Mouse (Mus musculus): ENCODE results near the gene Drd5.

Gene Drd5

DNA sequence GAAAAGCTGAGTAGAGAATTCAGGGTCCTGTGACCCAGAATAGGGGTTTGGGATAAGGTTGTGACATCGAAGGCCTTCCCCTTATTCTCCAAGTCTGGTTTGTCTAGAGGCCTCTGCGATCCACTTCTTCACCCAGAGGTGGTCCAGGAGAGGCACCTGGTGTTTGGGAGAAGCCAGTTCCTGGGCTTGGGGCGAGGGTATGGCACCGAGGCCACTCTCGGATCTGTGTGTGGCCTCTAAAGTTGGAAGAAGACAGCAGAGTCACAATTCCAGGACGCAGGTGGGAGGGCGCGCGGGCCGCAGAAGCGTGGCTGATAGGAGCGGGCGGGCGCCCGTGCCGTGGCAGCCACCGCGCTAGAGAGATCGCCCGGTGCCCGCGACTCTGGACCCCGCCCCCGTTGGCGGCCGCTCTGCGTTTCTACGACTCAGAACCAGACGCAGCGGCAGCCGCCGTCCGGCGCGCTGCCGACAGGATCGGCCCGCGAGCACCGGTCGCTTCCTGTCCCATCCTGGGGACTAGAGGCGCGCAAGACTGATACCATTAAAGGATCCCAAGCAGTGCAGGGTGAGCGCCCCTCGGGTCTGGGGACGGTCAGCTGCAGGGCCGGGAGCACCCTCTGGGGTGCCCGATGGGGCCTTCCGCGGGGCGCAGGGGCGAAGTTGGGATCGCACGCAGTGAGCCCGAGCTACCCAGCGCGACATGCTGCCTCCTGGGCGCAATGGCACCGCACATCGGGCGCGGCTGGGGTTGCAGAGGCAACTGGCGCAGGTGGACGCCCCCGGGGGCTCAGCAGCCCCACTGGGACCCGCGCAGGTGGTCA lies at the start of gene Drd5:
Gene Drd5 (plus strand): TSS at position 402 of the 821 bp plus-strand sequence.
- in situ Hi-C loops (cut with MboI, MseI): no loop called here

DNA sequence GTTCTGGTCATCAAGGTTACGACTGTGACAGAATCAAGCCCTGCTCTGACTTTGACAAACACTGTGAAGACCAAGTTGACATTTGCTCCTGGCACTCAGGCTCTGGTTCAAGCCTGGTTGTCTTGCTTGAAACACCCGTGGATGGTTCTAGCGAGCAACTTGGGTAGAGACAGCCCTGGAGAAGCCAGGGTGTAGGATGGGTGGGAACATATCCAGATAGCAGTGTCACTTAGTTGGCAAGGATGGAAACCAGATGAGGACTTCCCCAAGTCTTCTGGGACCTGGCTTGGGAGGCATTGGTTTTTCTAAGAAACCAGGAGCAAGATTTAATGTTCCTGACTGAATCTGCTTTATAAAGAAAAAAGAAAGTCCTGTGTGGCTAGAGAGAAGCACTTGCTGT lies 48.2 kb upstream of the Drd5 start:
- in situ Hi-C loops (cut with MboI, MseI): no loop called here

DNA sequence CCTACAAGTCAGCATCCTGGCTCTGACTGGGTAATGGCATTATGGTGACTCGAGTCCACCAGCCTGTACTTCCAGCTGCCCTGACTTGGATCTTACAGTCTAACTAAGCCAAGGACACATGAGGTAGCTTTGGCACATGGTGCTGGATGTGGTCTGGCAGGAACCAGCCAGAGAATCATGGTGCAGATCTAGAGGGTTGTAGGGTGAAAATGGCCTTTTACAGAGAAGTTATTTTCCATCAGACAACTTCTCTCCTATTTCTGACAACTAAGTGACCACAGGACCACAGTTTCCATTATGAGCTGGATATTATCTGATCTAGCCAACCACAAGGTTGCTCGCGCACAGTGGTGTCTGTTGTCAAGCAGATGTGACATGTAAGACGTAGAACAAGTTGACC lies 45.3 kb upstream of the Drd5 start:
- in situ Hi-C loops (cut with MboI, MseI): no loop called here

DNA sequence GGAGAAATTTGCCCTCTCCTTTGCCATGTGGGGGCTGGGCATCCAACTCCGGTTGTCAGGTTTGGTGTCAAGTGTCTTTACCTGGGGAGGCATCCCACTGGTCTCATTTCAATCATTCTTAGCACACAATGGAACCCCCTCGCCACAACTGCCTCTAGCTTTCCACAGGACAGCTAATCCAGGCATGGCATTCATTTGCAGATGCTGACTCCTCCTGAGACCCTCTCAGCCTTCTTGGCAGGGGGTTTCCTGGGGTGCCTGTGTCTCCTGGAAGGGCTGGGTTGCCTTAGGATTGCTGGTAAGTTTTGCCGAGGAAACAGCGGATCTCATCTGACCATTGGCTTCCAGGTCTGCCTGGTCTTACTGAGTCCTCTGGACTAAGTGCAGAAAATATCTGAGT lies 43.4 kb upstream of the Drd5 start, which contains the start of gene Otop1:
Gene Otop1 (plus strand): TSS at position 202 of the 400 bp plus-strand sequence.
- in situ Hi-C loops (cut with MboI, MseI): no loop called here

DNA sequence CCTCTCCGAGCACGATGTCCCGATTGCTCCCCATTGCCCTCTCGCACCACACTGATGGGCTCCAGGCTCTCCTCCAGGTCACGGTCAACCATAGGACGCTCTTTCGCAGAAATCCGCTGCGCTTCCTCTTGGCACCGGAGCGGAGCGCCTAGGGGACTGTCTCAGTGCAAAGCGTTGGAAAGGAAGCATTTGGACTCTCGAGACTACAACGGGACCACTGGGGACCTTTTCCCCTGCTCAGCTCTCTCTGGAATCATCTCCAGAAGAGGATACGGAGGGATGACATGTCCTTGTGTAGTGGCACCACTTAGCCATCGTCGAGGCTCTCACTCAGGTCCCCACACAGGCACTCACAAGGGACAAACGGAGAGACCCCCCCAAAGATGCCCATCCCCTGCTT lies 42.7 kb upstream of the Drd5 start:
- in situ Hi-C loops (cut with MboI, MseI): no loop called here

DNA sequence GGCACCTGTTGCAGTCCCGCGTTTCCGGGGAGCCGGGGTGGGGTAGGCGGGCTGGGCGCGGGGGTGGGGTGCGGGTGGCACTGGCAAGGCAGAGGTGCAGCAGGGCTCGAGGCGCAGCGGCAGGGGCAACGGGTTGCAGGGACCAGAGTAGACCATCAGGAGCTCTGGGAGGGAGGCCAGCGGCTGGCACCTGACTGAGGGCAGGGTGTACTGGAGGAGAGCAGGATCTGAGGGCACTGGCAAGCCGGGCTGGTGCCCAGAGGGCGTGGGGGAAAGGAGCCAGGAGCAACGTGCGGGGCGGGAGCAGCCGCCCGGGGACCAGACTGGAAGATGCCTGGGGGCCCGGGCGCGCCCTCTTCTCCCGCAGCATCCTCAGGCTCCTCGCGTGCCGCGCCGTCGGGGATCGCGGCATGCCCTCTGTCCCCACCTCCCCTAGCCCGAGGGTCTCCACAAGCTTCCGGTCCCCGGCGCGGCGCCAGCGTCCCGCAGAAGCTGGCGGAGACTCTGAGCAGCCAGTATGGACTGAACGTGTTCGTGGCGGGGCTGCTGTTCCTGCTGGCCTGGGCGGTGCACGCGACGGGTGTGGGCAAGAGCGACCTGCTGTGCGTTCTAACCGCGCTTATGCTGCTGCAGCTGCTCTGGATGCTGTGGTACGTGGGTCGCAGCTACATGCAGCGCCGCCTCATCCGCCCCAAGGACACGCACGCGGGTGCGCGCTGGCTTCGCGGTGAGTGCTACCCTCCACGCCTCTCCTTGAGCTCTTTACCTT lies 41.9 kb upstream of the Drd5 start:
- in situ Hi-C loops (cut with MboI, MseI): no loop called here

DNA sequence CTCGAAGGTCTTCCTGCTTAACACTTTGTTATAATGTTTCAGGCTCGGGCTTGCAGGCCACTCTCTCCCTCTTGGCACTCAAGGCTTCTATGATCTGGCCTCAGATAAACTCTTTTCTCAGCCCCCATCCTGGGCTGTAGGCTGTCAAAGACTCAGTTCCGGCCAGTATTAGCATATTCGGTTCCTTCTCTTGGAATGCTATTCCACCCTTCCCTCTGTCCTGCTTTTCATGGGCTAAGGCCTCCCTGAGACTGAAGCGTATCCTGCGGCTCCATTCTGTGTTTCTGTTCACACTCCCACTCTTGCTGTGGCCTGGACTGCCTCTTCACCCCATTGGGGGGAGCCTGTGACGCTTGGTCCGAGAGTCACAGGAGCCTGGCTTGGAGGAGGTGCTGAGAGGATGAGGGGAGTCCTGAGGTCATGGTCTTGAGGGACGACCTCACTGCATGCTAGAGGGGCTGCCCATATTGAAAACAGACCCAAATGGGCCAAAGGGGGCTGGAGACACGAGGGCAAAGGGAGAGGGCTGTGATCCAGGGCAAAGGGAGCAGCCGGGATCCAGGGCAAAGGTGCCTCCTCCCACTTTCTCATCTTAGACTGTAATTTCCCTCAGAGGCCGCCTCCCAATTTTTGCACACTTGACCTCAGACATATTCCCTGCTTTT lies 41.1 kb upstream of the Drd5 start:
- in situ Hi-C loops (cut with MboI, MseI): no loop called here

DNA sequence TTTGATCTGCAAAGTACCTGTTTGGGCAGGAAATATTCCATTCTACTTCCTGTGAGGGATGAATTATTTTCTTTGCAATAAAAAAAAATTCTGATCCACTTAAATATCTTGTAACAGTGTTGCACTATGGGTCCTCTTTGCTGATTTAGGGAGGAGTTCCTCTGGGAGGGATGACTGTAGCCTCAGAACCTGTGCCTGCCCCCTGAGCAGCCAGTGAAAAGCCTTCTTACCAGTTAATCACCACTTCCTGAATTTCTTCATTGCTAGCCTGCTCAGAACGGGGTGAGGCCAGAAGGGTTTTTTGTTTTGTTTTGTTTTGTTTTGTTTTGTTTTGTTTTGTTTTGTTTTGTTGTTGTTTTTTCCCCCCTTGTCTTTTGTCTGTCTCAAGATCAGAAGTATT lies 39.1 kb upstream of the Drd5 start:
- in situ Hi-C loops (cut with MboI, MseI): no loop called here

DNA sequence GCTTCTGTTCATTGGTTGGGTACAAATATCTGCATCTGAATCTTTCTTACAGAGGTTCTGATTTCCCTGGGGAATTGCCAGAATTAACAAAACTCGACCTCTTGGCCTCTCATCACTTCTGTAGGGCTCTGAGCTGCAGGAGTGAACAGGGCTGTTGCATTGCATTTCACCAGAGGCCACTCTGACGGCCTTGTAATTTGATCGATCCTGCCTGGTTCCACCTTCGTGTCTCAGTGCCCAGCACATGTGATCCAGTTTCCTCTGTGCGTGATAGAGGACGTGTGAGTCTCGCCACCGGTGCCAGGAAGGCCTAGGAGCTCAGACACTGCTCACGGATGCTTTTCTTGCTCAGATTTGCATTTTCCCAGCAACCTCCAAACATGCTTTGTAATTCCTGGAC lies 33.4 kb upstream of the Drd5 start:
- in situ Hi-C loops (cut with MboI, MseI): no loop called here

DNA sequence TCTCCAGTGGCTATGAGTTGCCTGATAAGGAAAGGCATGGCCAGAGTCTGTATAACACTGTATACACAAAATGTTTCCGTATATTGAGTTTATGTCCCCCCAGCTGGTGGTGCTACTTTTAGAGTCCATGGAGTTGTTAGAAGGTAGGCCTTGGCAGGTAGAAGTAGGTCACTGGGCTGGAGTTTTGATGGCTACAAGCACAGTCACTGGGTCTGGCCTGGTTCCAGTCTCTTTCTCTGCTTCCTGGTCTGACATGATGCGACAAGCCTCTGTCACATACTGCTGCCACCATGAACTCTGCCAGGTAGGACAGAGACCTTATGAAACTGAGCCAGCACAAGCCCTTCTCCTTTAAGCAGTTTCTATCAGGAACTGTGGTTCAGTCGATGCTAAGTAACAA lies 30.7 kb upstream of the Drd5 start:
- in situ Hi-C loops (cut with MboI, MseI): no loop called here

DNA sequence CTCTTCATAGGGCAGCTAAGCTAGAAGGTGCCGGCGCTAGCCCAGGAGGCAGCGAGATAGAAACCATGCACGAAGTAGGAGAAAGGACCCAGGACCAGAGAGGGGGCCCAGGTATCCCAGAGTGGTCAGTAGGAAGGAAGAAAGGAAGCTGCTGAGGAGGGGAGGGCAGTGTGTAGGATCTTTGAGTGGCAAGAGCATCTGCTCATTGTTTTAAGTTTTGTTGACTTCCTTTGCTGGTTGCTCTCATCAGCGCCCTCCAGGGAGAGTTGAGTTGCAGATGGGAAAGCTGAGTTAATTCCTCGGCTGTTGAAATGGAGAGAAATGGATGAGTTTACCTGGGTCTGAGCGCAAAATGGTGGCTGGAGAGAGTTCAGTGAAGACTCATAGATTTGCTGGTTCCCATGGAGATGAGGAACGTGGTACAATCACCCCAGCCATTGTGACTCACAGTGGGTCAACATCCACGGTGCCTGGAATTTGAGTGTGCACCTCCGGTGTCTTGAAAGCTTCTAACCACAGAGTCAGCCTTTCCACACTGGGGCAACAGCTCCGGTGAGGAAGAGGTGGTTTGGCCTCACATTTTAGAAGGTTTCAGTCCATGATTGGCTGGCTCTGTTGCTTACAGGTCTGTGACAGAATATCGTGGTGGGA lies 17.3 kb upstream of the Drd5 start:
- in situ Hi-C loops (cut with MboI, MseI): loop anchor here (5.0 to 10.0 kb wide), 2 partner anchors 170 to 213 kb away; no protein-coding TSS in a partner anchor

DNA sequence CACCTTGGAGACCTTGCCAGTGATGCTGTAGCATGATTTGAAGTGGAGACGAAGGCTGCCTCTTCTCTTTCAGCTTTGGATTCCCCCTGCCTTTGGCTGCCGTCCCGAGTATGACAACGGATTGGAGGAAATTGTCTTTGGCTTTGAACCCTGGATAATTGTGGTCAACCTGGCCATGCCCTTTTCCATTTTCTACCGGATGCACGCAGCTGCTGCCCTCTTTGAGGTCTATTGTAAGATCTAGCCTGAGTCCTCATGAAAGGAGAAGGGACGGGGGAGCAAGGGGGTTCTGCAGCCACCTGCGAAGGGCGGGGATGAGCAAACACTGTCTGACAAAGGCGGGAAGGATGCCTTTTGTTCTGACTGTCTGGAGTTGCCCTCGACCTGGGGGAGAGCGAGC lies 16.5 kb upstream of the Drd5 start:
- in situ Hi-C loops (cut with MboI, MseI): loop anchor here (5.0 to 10.0 kb wide), 2 partner anchors 170 to 212 kb away; no protein-coding TSS in a partner anchor

DNA sequence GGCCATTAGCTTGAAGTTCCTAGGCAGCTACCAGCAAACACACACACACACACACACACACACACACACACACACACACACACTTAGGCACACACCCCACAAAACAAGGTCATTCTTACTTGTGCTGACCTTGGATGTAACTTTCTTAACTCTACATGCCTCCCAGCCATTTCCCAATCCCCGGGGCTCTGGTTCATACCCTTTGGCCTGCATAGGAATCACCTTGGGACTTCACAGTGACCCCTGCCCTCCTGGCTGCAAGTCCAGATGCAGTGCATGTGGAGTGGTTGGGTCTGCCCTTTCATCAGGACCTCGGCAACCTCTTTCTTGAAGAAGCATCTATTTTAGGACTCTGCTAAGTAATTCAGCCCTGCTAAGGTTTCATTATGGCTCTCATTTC lies 13.9 kb upstream of the Drd5 start:
- in situ Hi-C loops (cut with MboI, MseI): loop anchor here (10.0 kb wide), 1 partner anchor 210 kb away; no protein-coding TSS in a partner anchor

DNA sequence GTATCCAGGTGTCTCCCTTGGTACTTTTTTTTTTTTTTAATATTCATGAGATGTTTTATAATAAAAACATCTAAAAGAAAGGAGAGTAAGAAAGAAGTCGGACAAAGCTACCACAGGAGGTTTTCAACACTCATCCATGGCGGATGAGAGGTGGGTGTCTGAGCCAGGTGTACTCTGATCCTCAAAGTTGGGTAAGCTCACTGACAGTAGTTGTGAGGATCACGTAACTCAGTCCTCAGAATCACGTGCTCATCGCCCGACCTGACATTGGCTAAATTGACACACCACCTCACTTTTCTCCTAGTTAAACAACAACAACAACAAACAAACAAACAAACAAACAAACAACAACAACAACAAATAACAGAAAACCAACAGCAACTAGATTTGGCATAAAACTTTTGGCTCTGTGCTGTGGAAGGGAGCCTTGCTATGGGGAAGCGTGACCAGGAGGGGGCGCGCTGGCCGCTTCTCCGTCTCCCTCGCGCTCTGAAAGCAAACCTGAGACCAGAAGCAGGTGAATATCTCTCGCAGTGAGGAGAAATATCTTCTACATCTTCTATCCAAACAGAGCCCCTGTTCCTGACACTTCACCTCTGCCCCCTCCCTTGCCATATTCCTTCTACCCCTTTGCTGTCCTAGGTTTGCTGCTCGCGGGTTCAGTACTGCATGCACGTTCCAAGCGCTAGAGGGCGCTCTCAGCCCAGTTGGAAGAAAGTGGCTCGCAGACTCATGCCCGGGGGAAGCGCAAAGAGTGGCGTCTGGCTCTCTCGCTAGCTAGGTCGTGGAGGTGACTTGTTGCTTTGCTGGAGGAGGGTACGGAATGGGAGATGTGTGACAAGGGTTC lies 11.7 kb upstream of the Drd5 start:
- in situ Hi-C loops (cut with MboI, MseI): loop anchor here (10.0 kb wide), 1 partner anchor 207 kb away; no protein-coding TSS in a partner anchor

DNA sequence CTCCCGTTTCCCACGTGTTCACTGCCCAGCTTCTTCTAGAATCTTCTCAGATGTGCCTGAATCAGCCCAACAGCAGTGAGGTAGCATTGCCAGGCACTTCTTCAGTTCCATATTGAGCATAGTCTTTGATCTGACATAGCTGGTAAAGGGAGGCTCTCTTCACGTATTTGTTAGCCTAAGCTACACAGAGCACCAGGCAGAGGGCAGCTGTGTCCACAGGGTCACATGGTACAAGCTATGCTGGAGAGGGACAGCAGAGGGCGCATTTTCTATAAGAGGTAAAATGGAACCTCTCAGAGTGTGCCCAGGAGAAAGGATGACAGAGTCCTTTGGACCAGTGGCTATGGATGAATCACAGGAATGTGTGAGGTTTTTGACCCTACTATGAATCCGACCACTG lies 10.3 kb upstream of the Drd5 start:
- in situ Hi-C loops (cut with MboI, MseI): loop anchor here (10.0 kb wide), 1 partner anchor 206 kb away; no protein-coding TSS in a partner anchor

DNA sequence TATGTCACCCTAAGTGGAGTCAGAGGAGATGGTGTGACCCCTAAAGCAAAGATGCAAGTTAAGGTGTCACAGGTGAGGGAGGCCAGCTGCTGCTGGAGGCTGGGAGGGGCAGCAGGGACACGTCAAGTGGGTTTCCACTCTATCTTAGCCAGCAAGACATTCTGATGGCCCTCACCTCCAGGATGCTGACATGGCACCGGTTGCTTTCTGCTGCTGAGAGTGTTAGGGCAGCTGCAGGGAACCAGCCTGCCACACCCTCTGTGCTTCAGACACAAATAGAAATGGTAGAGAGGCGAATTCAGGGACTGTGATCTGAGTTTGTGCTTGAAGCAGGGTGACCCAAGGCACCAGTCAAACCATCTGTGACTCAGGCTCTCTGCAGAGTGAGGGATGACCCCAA lies 9.4 kb upstream of the Drd5 start:
- in situ Hi-C loops (cut with MboI, MseI): loop anchor here (10.0 kb wide), 1 partner anchor 205 kb away; no protein-coding TSS in a partner anchor

DNA sequence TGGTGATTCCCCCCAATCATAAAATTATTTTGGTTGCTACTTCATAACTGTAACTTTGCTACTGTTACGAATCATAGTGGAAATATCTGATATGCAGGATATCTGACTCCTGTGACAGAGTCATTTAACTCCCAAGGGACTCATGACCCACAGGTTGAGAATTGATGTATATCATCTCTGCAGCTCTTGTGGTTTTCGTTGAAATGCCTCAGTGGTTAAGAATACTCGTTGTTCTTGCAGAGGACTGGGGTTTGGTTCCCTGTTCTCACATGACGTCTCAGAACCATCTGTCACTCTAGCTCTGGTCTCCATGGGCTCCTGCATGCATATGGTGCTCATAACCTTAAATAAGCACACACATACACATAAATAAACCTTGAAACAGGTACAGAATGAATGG lies 14.2 kb downstream of the Drd5 start:
- in situ Hi-C loops (cut with MboI, MseI): no loop called here

DNA sequence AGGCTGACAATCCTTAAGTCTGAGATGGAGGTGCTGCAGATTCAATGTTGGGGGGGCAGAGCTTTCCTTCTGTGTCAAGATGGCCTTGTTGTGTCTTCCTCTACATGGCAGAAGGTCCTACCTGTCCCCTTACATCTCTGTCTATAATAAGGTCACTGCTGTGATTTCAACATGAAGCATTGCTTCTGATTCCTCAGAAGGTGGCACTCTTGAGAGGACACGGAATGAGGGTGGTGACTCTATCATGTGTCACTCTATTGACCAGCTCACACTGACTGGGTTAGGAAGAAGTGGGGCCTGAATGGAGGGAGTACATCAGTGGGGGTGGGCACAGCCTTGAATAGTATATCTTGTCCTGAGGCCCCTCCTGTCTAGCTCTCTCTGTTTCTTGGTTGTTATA lies 15.4 kb downstream of the Drd5 start:
- in situ Hi-C loops (cut with MboI, MseI): no loop called here

DNA sequence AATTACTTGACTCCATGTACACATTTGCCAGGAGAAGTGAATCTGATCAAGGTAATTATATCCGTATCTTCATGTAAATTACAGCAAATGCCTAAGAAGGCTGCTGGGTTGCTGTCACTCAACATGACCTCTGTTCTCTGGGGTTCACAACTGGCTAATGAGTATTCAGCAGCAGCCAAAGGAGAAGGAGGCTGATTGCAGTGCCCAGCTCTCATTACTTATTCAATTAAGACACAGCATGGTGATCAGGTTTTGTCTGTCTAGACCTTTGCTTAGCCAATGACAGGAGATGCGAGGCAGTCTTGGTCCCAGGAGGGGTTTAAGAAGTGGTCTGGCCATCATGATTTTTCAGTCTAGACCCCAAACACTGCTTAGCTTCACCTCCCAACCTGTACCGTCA lies 23.9 kb downstream of the Drd5 start:
- in situ Hi-C loops (cut with MboI, MseI): no loop called here

DNA sequence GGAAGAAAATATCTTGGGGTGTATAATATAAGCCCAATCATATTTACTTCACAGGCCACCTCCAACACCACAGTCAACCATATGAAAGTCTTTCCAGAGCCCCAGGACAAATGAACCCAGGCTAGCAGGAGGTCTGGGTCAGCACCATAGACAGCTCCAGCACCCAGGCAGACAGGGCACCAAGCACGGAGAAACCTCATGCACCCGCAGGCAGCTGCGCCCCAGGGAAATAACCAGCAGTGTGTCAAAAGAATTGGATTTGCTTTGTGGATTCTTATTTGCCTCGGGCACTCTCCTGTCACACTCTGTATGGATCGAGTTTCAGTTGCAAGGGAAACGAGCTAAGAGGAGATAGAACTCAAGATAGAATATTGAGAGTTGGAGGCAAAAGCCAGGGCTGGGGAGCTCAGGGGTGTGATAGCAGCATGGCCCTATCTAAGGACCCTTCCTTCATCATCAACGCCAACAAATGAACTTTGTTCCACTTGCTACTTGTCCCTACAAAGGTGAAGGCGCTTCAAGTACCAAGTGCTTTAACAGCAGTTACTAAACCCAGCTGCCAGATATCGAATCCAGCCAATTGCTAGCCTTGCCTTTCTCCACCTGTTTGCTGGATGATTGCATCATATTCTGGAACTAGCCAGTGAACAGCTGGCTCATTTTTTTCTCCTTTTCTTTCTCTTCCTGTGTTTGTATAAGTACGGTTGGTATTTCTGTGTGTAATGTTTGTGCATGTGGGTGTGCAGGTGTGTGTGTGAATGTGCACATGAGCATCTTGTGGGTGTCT lies 27.7 kb downstream of the Drd5 start:
- in situ Hi-C loops (cut with MboI, MseI): no loop called here
